Mouse (Mus musculus) limb, embryonic 14.5 days (tissue): ENCODE measurements around the gene Ugt1a9. TPM values are rescaled to one million over a fixed set of nuclear protein-coding genes. Genes with fewer than 3 reads are reported as not detected.
"Not testable (repeated sequence)": the region's sequence is repeated elsewhere in the genome, so short reads cannot be mapped to it uniquely, and the experiment has no call there.

Source experiments
- ATAC-seq: fragments of 200-750 bp; cut with Nextera tagmentation; 2 replicates; pipeline ENCODE4 v1.8.0; 2017; ENCODE audit warnings: low read depth, moderate number of reproducible peaks, moderate TSS enrichment; ENCODE audit not compliant: low FRiP score
- DNase-seq: peaks from one replicate; pipeline ENCODE4 v3.0.0-alpha.2; 2015; ENCODE audit warnings: low spot score
- H3K27ac ChIP-seq: fragments of 300-500 bp; sonication (generic); replicated peaks from 2 replicates; pipeline ENCODE4 v1.5.1; 2014; ENCODE audit warnings: low read depth, mild to moderate bottlenecking, low read length, moderate library complexity, mixed read lengths
- H3K27me3 ChIP-seq: fragments of 300-500 bp; sonication (generic); 2 replicates; pipeline ENCODE4 v1.6.1; 2014; ENCODE audit warnings: low read length, mixed read lengths; ENCODE audit not compliant: control insufficient read depth, insufficient read depth
- H3K36me3 ChIP-seq: fragments of 300-500 bp; sonication (generic); 2 replicates; pipeline ENCODE4 v1.6.1; 2014; ENCODE audit warnings: mild to moderate bottlenecking, low read length, moderate library complexity, mixed read lengths; ENCODE audit not compliant: control insufficient read depth, insufficient read depth
- H3K4me1 ChIP-seq: fragments of 300-500 bp; sonication (generic); 2 replicates; pipeline ENCODE4 v1.6.1; 2014; ENCODE audit warnings: antibody characterized with exemption, low read length, mixed read lengths; ENCODE audit not compliant: control insufficient read depth, insufficient read depth
- H3K4me2 ChIP-seq: fragments of 300-500 bp; sonication (generic); replicated peaks from 2 replicates; pipeline ENCODE4 v1.6.1; 2014; ENCODE audit warnings: low read depth, mild to moderate bottlenecking, low read length, moderate library complexity; ENCODE audit not compliant: severe bottlenecking
- H3K4me3 ChIP-seq: fragments of 300-500 bp; sonication (generic); replicated peaks from 2 replicates; pipeline ENCODE4 v1.5.1; 2014; ENCODE audit warnings: low read length
- H3K9ac ChIP-seq: fragments of 300-500 bp; sonication (generic); 2 replicates; pipeline ENCODE4 v1.6.1; 2014; ENCODE audit warnings: mild to moderate bottlenecking, low read depth, low read length, moderate library complexity; ENCODE audit not compliant: severe bottlenecking
- H3K9me3 ChIP-seq: fragments of 300-500 bp; sonication (generic); 2 replicates; pipeline ENCODE4 v1.6.1; 2016; ENCODE audit warnings: low read length; ENCODE audit not compliant: control insufficient read depth
- POLR2A ChIP-seq: fragments of 200-500 bp; IDR thresholded peaks from 2 replicates; pipeline ENCODE4 v1.8.0; 2012; ENCODE audit warnings: inconsistent platforms, mild to moderate bottlenecking, moderate library complexity, borderline replicate concordance; ENCODE audit not compliant: insufficient read depth, insufficient read length; ENCODE audit errors: extremely low read depth
- WGBS: fragments of 180-500 bp; shearing (Covaris S2); extraction: QIAGEN DNeasy Blood & Tissue Kit; methylation state at CpG from one replicate; pipeline ENCODE4 v1.1.7; 2014; 5-methylcytosine and 5-hydroxymethylcytosine counted together
- polyA plus RNA-seq, 2 experiments: library from polyadenylated mRNA; depleted of rRNA in 1 of 2; stranded (reverse) in 1 of 2; unstranded in 1 of 2; fragments of >200 nt; fragmentation: Nextera tagmentation in 1 of 2; extraction: Ambion mirVana in 1 of 2; gene quantifications; 2 replicates each; pipeline versions ENCODE4 v1.2.1 to v1.2.3; 2012 to 2014

Ugt1a9 gene
- polyA plus RNA-seq, 2 experiments: not detected

DNA sequence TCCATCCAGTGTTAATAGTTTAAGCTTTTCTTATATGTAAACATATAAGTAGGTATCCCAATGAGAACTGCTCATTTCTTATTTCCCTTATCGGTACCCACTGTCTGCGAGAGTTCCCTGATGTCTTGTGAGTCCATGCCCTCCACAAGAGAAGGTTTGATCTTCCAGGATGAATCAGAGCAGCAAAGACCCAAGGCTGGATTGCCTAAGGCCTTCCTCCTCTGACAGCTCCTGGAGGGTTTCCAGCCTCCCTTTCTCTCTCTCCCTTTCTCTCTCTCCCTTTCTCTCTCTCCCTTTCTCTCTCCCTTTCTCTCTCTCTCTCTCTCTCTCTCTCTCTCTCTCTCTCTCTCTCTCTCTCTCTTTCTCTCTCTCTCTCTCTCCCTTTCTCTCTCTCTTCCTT lies 58.5 kb downstream of the Ugt1a9 start:
- not testable (repeated sequence) for H3K9me3 ChIP-seq, H3K4me3 ChIP-seq, H3K36me3 ChIP-seq, H3K9ac ChIP-seq, H3K4me2 ChIP-seq, H3K27me3 ChIP-seq, H3K27ac ChIP-seq, DNase-seq, ATAC-seq, H3K4me1 ChIP-seq
- 86% methylated on average over 2 of the region's 2 CpGs for WGBS

DNA sequence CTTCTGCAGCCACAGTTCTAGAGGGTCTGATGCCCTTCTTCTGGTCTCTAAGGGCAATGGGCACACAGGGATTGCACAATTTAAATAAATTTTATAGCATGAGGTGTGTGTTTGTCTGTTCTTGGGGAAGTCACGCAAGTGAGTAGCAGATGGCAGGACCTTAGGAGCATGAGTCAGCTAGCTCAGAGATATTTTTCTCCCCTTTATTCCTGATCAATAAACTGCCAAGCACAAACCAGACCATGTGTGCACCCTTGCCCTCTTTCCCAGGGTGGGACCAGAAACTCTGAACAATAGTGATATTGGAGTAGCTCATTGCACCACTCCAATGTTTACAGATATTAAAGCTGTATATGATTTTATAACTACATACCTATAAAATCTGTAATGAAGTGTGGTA lies 59.6 kb downstream of the Ugt1a9 start:
- not testable (repeated sequence) for H3K36me3 ChIP-seq, H3K27ac ChIP-seq, H3K4me1 ChIP-seq, H3K9me3 ChIP-seq, H3K4me3 ChIP-seq, H3K9ac ChIP-seq, H3K27me3 ChIP-seq, DNase-seq, H3K4me2 ChIP-seq, ATAC-seq
- WGBS: 72% methylated on average over 1 of the region's 1 CpGs

DNA sequence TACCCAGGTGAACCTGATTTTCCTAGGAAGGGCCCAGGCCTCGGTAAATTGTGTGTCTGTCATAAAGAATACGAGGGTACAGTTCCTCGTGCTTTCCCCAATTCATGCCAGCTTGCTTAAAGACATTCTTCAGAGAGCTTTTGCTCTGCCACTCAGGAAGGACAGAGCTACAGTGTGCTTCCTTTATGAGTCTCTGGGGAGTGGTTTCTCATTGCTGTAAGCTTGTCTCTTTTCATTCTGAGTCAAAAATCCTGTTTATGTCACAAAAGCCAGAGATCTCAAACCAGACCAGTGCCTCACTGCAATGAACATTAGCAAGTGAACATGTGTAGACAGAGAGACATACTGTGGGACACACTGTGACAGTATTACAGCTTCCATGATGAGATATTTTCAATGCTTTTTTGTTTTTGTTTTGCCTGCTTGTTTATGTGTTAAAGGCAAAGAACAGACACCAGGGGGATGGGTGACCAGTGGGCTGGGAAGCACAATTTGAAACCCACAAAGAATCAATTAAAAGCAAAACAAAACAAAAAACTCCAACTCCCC lies 63.4 kb downstream of the Ugt1a9 start:
- Histone ChIP-seq H3K4me3 (no peak overlapping the region), H3K9me3 (no peaks in the 10 kb centered on the region), H3K4me1 (0 out of 2 replicates have a peak, but pooled peaks cover 4% of the 10 kb centered on the region), H3K9ac (no peak overlapping the region), H3K27me3 (no peaks in the 10 kb centered on the region), H3K4me2 (no peak overlapping the region), H3K36me3 (no peaks in the 10 kb centered on the region), H3K27ac (0 out of 2 replicates have a peak overlapping the region, but pooled peaks have one; percentile 33)
- DNase-seq (no peak), ATAC-seq (no peak)
- WGBS: 42% methylated on average over 3 of the region's 3 CpGs
- no peak for TF ChIP-seq POLR2A

DNA sequence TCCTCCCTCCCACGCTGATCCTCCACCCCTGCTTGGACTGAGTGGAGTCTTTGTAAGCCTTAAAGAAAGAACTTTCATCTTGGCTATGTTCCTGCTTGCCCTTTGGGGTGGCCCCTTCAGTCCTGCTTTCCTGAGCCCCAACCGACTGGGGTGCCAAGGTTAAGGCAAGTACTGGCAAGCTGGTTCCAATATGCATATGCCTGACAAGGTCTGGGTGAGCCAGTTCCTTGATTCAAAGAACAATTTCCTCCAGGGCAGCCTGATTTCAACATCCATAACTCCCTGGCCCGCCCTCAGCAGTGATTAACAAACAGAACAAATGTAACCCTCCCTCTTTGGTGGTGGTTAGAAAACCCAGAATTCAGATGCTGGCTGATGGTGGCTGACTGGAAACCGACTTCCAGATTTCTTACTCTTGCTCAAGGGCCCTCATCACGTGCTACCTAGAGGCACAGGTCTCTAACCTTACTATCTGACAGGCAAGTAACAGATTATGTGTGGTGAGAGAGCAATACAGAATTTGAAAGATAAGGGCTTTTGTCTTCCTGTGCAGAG lies 63.9 kb downstream of the Ugt1a9 start, which contains the start of gene Ugt1a6a:
TSS of gene Ugt1a6a (plus strand) at position 353 of the 555 bp plus-strand sequence.
- not testable (repeated sequence) for H3K9ac ChIP-seq, H3K4me1 ChIP-seq, H3K4me3 ChIP-seq, H3K27me3 ChIP-seq, H3K9me3 ChIP-seq, H3K36me3 ChIP-seq, H3K4me2 ChIP-seq, ATAC-seq
- whole genome bisulfite sequencing: 50% methylated on average over 5 of the region's 5 CpGs
- H3K27ac ChIP-seq: 0 out of 2 replicates have a peak within 1 kb of the TSS, but pooled peaks have one; percentile 33
- peak; percentile 12 for DNase-seq

DNA sequence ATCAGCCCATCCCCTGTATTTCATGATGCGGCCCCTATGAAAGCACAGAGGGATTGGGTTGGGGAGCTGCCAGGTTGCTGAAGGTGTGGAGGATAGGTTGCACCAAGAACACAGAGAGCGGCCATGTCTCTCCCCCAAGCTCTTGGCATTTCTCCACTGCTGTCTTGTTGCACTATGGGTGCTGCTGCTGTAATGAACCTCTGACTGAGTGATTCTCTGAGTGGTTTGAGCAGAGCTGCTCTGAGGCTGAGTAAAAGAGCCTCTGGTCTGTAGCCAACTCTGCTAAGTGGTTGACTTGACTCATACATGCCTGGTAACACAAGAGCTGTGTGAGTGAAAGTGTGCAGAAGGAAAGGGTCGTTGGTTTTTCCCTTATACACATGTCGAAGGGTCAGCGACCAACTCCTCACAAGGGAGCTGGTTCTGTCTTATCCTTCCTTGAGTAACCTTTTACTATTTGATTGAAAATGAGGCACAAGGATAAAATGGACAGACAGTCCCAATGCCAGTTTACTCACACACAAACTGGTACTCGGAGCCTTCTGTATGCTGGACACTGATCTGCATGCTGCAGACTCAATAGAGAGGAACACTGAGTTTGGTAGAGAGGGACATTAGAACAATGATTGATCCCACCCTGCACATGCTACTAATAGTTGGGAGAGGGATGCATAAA lies 64.8 kb downstream of the Ugt1a9 start:
- H3K4me3 ChIP-seq, H3K36me3 ChIP-seq, H3K9ac ChIP-seq, H3K4me1 ChIP-seq, H3K9me3 ChIP-seq, H3K27me3 ChIP-seq, H3K4me2 ChIP-seq, ATAC-seq, H3K27ac ChIP-seq, DNase-seq: not testable (repeated sequence)
- WGBS: 92% methylated on average over 5 of the region's 6 CpGs
